Mouse (Mus musculus) CH12.LX (cell line): ENCODE results near the gene Cald1.

Experiments used
- BHLHE40 ChIP-seq: IDR thresholded peaks from 2 replicates; pipeline ENCODE4 v1.6.1; 2011; ENCODE audit warnings: mild to moderate bottlenecking, low read depth, low read length, improper control_type of control experiment
- CTCF ChIP-seq, 2 experiments: IDR thresholded peaks in 1 of 2; conservative IDR thresholded peaks in 1 of 2; 2 replicates each; pipeline ENCODE4 v1.5.1; 2011 to 2012; ENCODE audit warnings: low read depth in 2 of 2, low read length in 2 of 2, improper control_type of control experiment in 1 of 2, inconsistent platforms in 1 of 2, mild to moderate bottlenecking in 1 of 2, moderate library complexity in 1 of 2
- E2F4 ChIP-seq: IDR thresholded peaks from 2 replicates; pipeline ENCODE4 v1.6.1; 2011; ENCODE audit warnings: low read depth, low read length, improper control_type of control experiment; ENCODE audit not compliant: insufficient replicate concordance
- EP300 ChIP-seq: IDR thresholded peaks from 2 replicates; pipeline ENCODE4 v1.6.1; 2011; ENCODE audit warnings: low read length, improper control_type of control experiment
- GABPA ChIP-seq: IDR thresholded peaks from 2 replicates; pipeline ENCODE4 v1.6.1; 2012; ENCODE audit warnings: low read depth, low read length, improper control_type of control experiment, inconsistent platforms; ENCODE audit not compliant: insufficient replicate concordance
- MAX ChIP-seq: IDR thresholded peaks from 2 replicates; pipeline ENCODE4 v1.6.1; 2011; ENCODE audit warnings: low read length, improper control_type of control experiment
- TBP ChIP-seq: conservative IDR thresholded peaks from 2 replicates; pipeline ENCODE4 v1.6.1; 2011; ENCODE audit warnings: low read depth, low read length, improper control_type of control experiment
- TCF12 ChIP-seq: IDR thresholded peaks from 2 replicates; pipeline ENCODE4 v1.6.1; 2014; ENCODE audit warnings: low read depth, mild to moderate bottlenecking, inconsistent platforms, low read length, improper control_type of control experiment
- USF1 ChIP-seq: IDR thresholded peaks from 2 replicates; pipeline ENCODE4 v1.6.1; 2014; ENCODE audit warnings: low read depth, mild to moderate bottlenecking, inconsistent platforms, low read length, improper control_type of control experiment
- ZNF384 ChIP-seq: IDR thresholded peaks from 2 replicates; pipeline ENCODE4 v1.6.1; 2012; ENCODE audit warnings: low read depth, low read length, improper control_type of control experiment, inconsistent platforms

GRCm38 (mm10) chr6:34810651-34811050 lies 212.4 kb downstream of the Cald1 start:
- TF ChIP-seq EP300 (no peak), BHLHE40 (no peak), USF1 (no peak), TCF12 (no peak), CTCF (conservative IDR thresholded peaks at IDR 0.05 in 1 of 2, IDR thresholded peaks at IDR 0.05 in 1 of 2; ENCODE audit: low read depth in 2 of 2, low read length in 2 of 2) (no peak), GABPA (no peak), MAX (no peak), TBP (no peak), ZNF384 (no peak), E2F4 (no peak)
